Mouse (Mus musculus): ENCODE results near the gene Gm10203. TPM values are rescaled to one million over a fixed set of nuclear protein-coding genes. Genes with fewer than 3 reads are reported as not detected.
A peak's percentile ranks its signal among the peaks of the same experiment; 100 is the strongest.

The Gm10203 gene
- polyA plus RNA-seq, 1 experiment from 2014 or later, result not detected

DNA sequence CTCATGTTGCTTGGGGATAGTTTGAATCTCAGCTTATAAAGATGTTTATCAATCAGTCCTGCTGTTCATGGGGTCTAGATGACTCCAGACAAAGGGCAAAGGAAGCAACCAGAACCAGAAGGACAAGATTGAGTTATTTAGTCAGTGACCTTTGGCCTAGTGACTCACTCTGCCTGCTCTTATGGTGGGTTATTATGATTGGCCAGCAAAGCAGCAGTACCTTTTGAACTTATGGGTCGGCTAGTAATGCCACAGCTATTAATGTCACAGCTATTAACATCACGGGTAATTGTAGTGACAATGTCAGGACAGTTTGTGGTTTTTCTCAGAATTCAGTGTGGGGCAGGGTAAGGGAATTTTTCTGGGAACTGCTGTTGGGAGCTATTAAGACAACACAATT, 8.0 kb downstream of the Gm10203 start:
- no peak overlapping the region for H3K4me2 ChIP-seq (replicated peaks)
- WGBS, result 45% methylated on average over 2 of the region's 2 CpGs
- ATAC-seq (ENCODE audit: insufficient number of reproducible peaks, low FRiP score, low TSS enrichment, low read depth), result no peak
- no peak overlapping the region for H3K27ac ChIP-seq (replicated peaks)
- 0 out of 2 replicates have a peak, but pooled peaks cover 5% of the 10 kb centered on the region for H3K4me1 ChIP-seq
- no peak overlapping the region for H3K9ac ChIP-seq
- no peaks in the 10 kb centered on the region for H3K9me3 ChIP-seq (replicated peaks)
- no peaks in the 10 kb centered on the region for H3K36me3 ChIP-seq
- H3K27me3 ChIP-seq, result no peaks in the 10 kb centered on the region
- H3K4me3 ChIP-seq (replicated peaks), result no peak overlapping the region

DNA sequence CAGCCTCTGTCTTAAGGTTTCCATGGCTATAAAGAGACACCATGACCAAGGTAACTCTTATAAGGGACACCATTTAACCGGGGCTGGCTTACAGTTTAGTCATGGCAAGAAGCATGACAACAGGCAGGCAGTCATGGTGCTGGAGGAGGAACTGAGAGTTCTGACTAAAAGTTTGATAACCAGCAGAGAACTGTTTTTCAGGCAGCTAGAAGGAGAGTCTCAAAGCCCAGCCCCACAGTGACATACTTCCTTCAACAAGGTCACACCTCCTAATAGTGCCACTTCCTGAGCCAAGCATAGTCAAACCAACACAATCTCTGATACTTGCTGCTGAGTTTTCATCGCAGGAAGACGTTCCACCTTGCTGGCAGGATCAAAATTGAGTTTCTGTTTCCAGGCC, 9.0 kb downstream of the Gm10203 start:
- WGBS, result 87% methylated on average over 3 of the region's 3 CpGs

DNA sequence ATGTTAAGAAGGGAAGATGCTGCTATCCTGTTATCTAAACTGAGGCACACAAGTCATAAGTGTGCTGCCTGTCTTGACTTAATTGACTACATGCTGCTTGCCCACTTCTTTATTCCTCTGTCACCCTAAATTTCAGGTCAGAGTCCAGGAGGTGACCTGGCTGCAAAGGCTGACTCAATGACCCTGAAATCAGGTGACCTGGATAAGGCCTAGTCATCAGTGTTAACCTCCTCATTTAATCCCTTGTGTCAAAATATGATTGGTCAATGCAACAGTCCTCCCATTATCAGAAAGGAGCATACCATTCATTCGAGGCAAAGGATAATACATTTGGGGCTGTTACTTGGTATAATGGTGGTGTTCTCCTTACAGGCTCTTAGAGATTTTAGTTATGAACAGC, 9.5 kb downstream of the Gm10203 start, which contains the start of gene Etfbkmt:
Gene Etfbkmt (plus strand): TSS at position 379 of the 400 bp plus-strand sequence.
- no peak for ATAC-seq (ENCODE audit: insufficient number of reproducible peaks, low FRiP score, low TSS enrichment, low read depth)
- H3K27ac ChIP-seq (replicated peaks), result no peak within 1 kb of the TSS
- no peaks in the 10 kb centered on the region for H3K27me3 ChIP-seq
- H3K36me3 ChIP-seq, result peaks cover 6% of the 10 kb centered on the region; the same call in 1 of the 2 replicates
- H3K9ac ChIP-seq, result no peak within 1 kb of the TSS
- H3K4me1 ChIP-seq, result 0 out of 2 replicates have a peak, but pooled peaks cover 5% of the 10 kb centered on the region
- H3K4me3 ChIP-seq (replicated peaks), result 0 out of 2 replicates have a peak within 1 kb of the TSS, but pooled peaks have one; percentile 54
- H3K9me3 ChIP-seq (replicated peaks), result no peaks in the 10 kb centered on the region
- 70% methylated on average over 1 of the region's 1 CpGs for WGBS
- no peak within 1 kb of the TSS for H3K4me2 ChIP-seq (replicated peaks)

More for the DNA sequence above, 9.0 kb downstream of the Gm10203 start:
- H3K27ac ChIP-seq (replicated peaks), result no peak overlapping the region
- no peaks in the 10 kb centered on the region for H3K9me3 ChIP-seq (replicated peaks)
- H3K9ac ChIP-seq, result no peak overlapping the region
- H3K4me3 ChIP-seq (replicated peaks), result no peak overlapping the region
- no peak overlapping the region for H3K4me2 ChIP-seq (replicated peaks)
- H3K36me3 ChIP-seq, result peaks cover 1% of the 10 kb centered on the region; the same call in 1 of the 2 replicates
- no peak for ATAC-seq (ENCODE audit: insufficient number of reproducible peaks, low FRiP score, low TSS enrichment, low read depth)
- 0 out of 2 replicates have a peak, but pooled peaks cover 5% of the 10 kb centered on the region for H3K4me1 ChIP-seq
- H3K27me3 ChIP-seq, result no peaks in the 10 kb centered on the region

DNA sequence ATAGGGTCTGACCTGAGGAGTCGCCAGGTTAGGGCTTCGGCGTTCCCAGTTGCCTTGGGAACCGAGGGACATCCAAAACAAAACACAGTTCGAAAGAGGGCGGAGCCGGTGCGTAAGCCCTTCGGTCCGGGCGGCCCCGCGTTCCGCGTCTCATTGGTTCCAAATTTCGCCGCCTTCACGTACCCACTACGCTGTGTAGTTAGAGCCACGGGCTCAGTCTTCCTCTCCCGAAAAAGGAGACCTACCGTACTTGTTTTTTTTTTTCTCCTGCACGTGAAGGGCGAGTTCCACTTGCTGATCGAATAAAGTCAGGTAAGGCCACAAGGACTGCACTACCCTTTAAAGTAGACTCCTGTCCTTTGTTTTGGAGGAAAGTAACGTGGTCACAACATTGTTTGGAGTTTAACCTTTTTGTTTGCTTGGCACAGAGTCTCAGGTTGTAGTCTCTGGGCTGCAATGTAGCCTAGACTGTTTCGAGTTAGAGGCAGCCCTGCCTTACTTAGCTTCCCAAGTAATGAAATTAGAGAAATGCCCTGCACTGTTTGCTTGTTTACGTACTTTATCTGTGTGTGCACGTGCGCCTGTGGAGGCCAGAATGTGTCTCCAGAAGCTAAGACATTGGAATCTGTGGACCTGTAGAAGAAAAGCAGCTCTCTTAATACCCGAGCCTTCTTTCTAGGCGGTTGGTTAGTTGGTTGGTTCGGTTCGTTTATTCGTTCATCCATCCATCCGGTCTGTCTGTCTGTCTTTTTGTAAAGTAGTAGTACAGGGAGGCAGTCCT, 11.6 kb downstream of the Gm10203 start:
- H3K9me3 ChIP-seq (replicated peaks), result no peaks in the 10 kb centered on the region
- WGBS, result 4% methylated on average over 36 of the region's 36 CpGs
- no peaks in the 10 kb centered on the region for H3K27me3 ChIP-seq
- peak overlapping the region; percentile 18 for H3K9ac ChIP-seq
- peak overlapping the region; percentile 54 for H3K4me2 ChIP-seq (replicated peaks)
- H3K4me1 ChIP-seq, result 0 out of 2 replicates have a peak, but pooled peaks cover 5% of the 10 kb centered on the region
- H3K27ac ChIP-seq (replicated peaks), result peak overlapping the region; percentile 52
- ATAC-seq (ENCODE audit: insufficient number of reproducible peaks, low FRiP score, low TSS enrichment, low read depth), result peak; percentile 91
- peak overlapping the region; percentile 54 for H3K4me3 ChIP-seq (replicated peaks)
- H3K36me3 ChIP-seq, result peaks cover 9% of the 10 kb centered on the region; the same call in 1 of the 2 replicates

DNA sequence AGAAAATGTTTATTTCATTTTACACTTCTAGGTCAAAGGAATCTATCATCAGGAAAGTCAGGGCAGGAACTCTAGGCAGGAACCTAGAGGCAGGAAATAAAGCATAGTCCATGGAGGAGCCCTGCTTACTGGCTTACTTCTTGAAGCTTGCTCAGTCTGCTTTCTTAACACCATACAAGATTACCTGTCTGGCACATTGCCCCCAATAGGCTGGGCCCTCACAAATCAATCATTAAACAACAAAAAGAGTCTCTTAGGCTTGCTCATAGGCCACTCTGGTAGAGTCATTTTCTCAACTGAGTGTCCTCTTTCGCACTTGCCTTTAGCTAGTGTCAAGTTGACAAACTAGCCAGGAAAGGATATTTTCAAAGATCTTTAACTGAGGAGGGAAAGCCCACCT, 15.2 kb downstream of the Gm10203 start:
- H3K4me3 ChIP-seq (replicated peaks), result no peak overlapping the region
- H3K9ac ChIP-seq, result no peak overlapping the region
- peaks cover 9% of the 10 kb centered on the region; the same call in 1 of the 2 replicates for H3K36me3 ChIP-seq
- ATAC-seq (ENCODE audit: insufficient number of reproducible peaks, low FRiP score, low TSS enrichment, low read depth), result no peak
- WGBS, result 97% methylated on average over 1 of the region's 1 CpGs
- no peaks in the 10 kb centered on the region for H3K27me3 ChIP-seq
- H3K9me3 ChIP-seq (replicated peaks), result no peaks in the 10 kb centered on the region
- 0 out of 2 replicates have a peak, but pooled peaks cover 5% of the 10 kb centered on the region for H3K4me1 ChIP-seq
- H3K27ac ChIP-seq (replicated peaks), result no peak overlapping the region
- no peak overlapping the region for H3K4me2 ChIP-seq (replicated peaks)

DNA sequence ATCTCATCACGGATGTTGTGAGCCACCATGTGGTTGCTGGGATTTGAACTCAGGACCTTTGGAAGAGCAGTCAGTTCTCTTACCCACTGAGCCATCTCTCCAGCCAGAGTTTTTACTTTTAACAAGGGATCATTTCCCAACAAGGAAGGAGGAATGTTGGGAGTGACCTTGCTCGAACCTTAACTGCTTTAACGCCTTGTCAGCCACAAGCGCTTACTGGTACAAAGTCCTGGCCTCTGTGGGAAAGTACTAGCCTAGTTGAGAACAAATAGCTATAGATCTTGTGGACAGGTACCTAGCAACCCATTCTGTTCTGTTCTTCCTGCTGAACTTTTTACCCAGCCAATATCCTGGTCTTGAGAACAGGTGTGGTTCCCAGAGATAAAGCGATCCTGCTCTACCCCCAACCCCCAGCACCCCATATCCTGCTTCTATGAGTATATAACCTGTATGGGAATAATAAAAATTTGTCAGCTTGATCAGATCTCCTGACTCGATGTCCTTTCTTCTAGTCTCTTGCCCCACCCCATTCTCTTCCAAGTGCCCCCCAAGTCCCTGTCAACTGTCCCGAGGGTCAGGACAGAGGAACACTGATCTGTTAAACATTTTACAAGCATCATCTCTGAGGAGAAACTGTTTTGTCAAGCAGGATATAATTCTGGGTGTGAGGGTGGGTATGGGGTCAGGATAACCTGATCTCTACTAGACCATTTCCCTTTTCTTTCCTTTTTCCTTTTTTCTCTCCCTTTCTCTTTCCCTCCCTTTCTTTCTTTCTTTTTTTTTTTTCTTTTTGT, 18.7 kb downstream of the Gm10203 start:
- Histone ChIP-seq H3K27ac (replicated peaks) (no peak overlapping the region), H3K9me3 (replicated peaks) (no peaks in the 10 kb centered on the region), H3K36me3 (peaks cover 22% of the 10 kb centered on the region; the same call in 1 of the 2 replicates), H3K4me1 (no peaks in the 10 kb centered on the region), H3K27me3 (no peaks in the 10 kb centered on the region), H3K4me2 (replicated peaks) (no peak overlapping the region), H3K4me3 (replicated peaks) (no peak overlapping the region), H3K9ac (no peak overlapping the region)
- WGBS, result 90% methylated on average over 7 of the region's 7 CpGs
- no peak for ATAC-seq (ENCODE audit: insufficient number of reproducible peaks, low FRiP score, low TSS enrichment, low read depth)

DNA sequence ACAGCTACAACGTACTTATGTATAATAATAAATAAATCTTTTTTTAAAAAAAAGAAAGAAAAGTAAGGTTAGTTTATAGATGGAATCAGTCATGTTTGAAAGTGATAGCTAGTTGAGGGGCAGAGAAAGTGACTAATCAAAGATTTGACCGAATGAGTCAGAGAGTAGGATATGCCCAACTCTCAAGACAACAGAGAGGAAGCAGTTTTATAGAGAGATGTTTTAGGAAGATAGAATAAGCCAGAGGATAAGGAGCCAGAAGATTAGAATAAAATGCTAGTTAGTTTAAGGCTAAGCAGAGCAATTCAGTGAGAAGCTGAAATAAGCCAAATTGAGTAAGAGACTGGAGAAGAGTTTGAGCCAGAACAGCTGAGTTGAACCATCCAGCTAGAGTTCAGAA, 22.1 kb downstream of the Gm10203 start:
- Histone ChIP-seq H3K4me1 (no peaks in the 10 kb centered on the region), H3K27ac (replicated peaks) (no peak overlapping the region), H3K9me3 (replicated peaks) (no peaks in the 10 kb centered on the region), H3K4me3 (replicated peaks) (no peak overlapping the region), H3K36me3 (peaks cover 17% of the 10 kb centered on the region; the same call in 1 of the 2 replicates), H3K27me3 (no peaks in the 10 kb centered on the region), H3K9ac (no peak overlapping the region), H3K4me2 (replicated peaks) (no peak overlapping the region)
- no peak for ATAC-seq (ENCODE audit: insufficient number of reproducible peaks, low FRiP score, low TSS enrichment, low read depth)
- WGBS, result 86% methylated on average over 2 of the region's 2 CpGs

DNA sequence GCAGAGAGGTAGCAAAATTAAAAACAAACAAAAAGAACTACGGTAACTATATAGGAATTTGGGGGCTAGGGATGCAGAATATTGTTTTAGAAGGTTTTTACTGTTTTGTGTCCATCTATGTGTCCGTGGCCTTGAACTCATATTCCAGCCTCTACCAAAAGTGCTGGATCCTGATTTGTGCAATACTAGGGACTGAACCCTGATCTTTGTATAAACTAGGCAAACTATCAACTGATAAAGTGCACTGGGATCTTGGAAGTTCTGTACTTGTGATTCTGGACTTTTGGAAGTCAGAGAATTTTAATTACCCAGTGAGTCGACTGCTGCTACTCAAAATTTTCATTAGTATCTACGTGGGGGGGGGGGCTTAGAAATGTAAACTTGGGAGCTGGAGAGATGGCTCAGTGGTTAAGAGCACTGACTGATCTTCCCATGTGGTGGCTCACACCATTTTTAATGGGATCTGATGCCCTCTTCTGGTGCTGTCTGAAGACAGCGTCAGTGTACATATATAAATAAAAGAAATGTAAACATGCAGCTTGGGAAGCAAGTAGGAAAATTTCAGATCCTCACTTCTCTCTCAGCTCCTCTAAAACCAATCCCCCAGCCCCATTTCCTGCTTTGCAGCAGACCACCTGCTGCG, 23.6 kb downstream of the Gm10203 start:
- Histone ChIP-seq H3K9ac (no peak overlapping the region), H3K4me3 (replicated peaks) (no peak overlapping the region), H3K27me3 (no peaks in the 10 kb centered on the region), H3K36me3 (peaks cover 23% of the 10 kb centered on the region), H3K27ac (replicated peaks) (no peak overlapping the region), H3K9me3 (replicated peaks) (no peaks in the 10 kb centered on the region), H3K4me2 (replicated peaks) (no peak overlapping the region), H3K4me1 (no peaks in the 10 kb centered on the region)
- ATAC-seq (ENCODE audit: insufficient number of reproducible peaks, low FRiP score, low TSS enrichment, low read depth), result no peak
- 40% methylated on average over 6 of the region's 6 CpGs for WGBS

DNA sequence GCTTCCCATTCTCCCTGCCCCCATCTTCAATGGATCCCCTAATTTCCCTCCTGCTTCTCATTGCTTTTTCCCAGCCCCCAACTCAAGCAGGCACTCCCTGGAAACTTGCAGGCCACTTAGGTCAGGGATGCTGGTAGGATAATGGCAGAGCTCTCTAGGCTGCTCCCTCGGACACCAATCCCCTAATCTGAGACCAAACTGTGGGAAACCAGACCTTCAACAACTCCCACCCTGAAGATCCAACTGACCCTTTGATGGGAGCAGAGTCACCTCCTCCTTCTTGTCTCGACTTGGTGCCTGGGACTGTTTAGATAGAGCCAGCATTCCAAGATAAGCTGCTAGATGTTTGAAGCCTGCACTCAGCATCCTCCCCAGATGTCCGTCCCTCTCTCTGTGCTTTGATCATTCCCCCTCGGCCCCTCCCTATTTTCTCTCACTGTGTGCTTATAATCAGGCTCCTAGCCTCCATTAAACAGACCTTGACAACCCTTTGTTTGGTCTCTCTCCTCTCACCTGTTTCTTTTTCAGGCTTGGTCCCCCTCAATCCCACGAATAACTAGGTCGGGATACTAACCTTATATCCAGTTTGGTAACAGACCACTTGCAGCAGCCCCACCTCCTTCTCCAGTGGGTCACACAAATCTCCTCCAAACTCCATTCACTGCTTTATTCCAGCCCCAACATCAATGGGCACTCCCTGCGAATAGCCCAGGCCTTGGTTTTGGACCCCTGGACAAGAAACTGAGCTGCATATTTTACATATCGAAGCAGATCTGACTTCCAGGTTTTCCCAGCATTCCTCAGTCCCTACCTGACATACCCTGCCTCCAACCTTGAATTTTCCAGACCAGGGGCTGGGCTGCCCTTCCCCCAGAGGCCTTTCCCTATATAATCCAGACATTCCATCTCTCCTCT, 24.4 kb downstream of the Gm10203 start:
- no peaks in the 10 kb centered on the region for H3K4me1 ChIP-seq
- ATAC-seq (ENCODE audit: insufficient number of reproducible peaks, low FRiP score, low TSS enrichment, low read depth), result no peak
- WGBS, result 28% methylated on average over 8 of the region's 8 CpGs
- no peak overlapping the region for H3K9ac ChIP-seq
- no peak overlapping the region for H3K4me3 ChIP-seq (replicated peaks)
- no peaks in the 10 kb centered on the region for H3K9me3 ChIP-seq (replicated peaks)
- no peak overlapping the region for H3K4me2 ChIP-seq (replicated peaks)
- peaks cover 29% of the 10 kb centered on the region for H3K36me3 ChIP-seq
- H3K27me3 ChIP-seq, result no peaks in the 10 kb centered on the region
- no peak overlapping the region for H3K27ac ChIP-seq (replicated peaks)

DNA sequence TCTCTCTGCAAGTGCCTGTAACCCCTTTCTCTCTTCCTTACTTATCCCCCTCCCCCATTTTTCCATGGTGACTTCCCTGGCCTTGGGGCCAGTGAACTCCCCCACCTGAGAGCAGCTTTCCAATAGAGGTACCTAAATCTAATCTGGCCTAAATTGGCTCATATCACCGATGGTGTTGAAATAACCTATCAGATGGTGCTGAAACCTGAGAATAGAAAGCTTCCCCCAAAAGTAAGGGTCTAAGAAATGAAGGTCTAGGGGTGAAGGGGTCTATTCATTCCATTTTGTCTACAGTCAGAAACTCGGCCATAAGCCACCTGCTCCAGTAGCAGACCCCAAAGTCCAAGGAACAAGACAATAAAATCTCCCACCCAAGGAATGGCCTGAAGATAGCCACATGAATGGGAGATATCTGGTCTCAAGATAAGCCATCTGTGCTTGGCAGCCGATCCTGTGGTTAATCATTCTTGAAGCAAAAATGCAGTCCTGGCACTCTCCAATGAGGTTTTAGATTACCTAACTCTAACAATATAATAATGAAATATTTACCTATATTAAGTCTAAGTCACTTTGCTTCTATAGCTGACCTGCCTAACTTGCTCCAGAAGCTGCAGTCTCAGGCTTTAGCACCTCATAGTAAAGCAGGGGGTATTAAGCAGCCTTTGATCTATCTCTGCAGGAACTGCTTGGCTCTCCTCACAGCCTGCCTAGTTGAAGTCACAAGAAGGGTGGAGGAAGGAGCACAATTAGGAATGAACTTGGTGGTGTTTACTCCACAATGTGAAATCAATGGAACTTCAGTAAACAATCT, 25.3 kb downstream of the Gm10203 start:
- WGBS, result 62% methylated on average over 3 of the region's 3 CpGs
- H3K4me2 ChIP-seq (replicated peaks), result no peak overlapping the region
- no peaks in the 10 kb centered on the region for H3K9me3 ChIP-seq (replicated peaks)
- no peak overlapping the region for H3K27ac ChIP-seq (replicated peaks)
- ATAC-seq (ENCODE audit: insufficient number of reproducible peaks, low FRiP score, low TSS enrichment, low read depth), result no peak
- no peak overlapping the region for H3K4me3 ChIP-seq (replicated peaks)
- H3K27me3 ChIP-seq, result no peaks in the 10 kb centered on the region
- no peak overlapping the region for H3K9ac ChIP-seq
- peaks cover 29% of the 10 kb centered on the region for H3K36me3 ChIP-seq
- no peaks in the 10 kb centered on the region for H3K4me1 ChIP-seq
